Mouse (Mus musculus) brain, embryonic 14.5 days (tissue): ENCODE results near the gene Tcf12.

Experiments used
- CTCF ChIP-seq: fragments of 200-500 bp; IDR thresholded peaks from 2 replicates; pipeline ENCODE4 v1.5.1; 2012; ENCODE audit warnings: inconsistent platforms, mild to moderate bottlenecking, moderate library complexity, borderline replicate concordance; ENCODE audit not compliant: insufficient read depth, insufficient read length; ENCODE audit errors: extremely low read depth
- POLR2A ChIP-seq: fragments of 200-500 bp; IDR thresholded peaks from 2 replicates; pipeline ENCODE4 v1.6.1; 2012; ENCODE audit warnings: mild to moderate bottlenecking, inconsistent platforms, borderline replicate concordance; ENCODE audit not compliant: poor library complexity, insufficient read depth, insufficient read length, severe bottlenecking; ENCODE audit errors: extremely low read depth

DNA sequence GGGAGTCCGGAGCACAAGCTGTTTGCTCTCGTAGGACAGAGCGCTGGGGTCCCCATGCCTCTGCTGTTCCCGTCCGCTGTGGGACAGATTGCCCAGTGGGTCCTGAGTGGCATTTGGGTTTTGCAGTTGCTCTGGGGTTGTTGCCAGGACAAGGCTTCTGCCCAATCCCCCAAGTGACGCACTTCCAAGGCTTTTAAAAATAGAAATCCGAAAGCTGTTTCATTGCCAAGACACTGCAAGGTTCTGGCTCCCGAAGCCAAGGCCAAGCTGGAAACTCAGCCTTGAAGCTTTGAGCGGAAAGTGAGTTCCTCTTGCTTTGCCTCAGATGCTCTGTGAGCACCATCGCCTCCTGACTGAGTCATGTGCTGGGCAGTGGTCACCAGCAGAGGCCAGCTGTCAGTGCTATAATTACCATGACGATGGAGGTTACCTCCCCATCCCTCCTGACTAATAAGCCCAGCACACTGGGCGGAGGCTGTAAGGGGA, 285.6 kb downstream of the Tcf12 start:
- TF ChIP-seq CTCF, result no peak
- no peak for TF ChIP-seq POLR2A
